Mouse (Mus musculus): ENCODE data around the gene Tgfbr2.

GRCm38 (mm10) chr9:116193889-116194450 is 18.8 kb upstream of the Tgfbr2 start:
- TF ChIP-seq CTCF (IDR thresholded peaks at IDR 0.05 in 2 of 3, conservative IDR thresholded peaks at IDR 0.05 in 1 of 3; ENCODE audit: control insufficient read depth in 1 of 3, insufficient read depth in 1 of 3, low read depth in 2 of 3, low read length in 3 of 3, poor library complexity in 1 of 3, severe bottlenecking in 1 of 3): no peak
- no peak for TF ChIP-seq ETS1 (IDR thresholded peaks at IDR 0.05; ENCODE audit: low read depth, low read length)
- TF ChIP-seq POLR2A (IDR thresholded peaks at IDR 0.05; ENCODE audit: control insufficient read depth in 1 of 2, insufficient read depth in 1 of 2, low read depth in 1 of 2, low read length in 2 of 2, poor library complexity in 1 of 2): no peak
- no peak for TF ChIP-seq MYC (IDR thresholded peaks at IDR 0.05; ENCODE audit: low read depth, low read length)
- no peak for TF ChIP-seq HCFC1 (IDR thresholded peaks at IDR 0.05; ENCODE audit: low read depth, low read length)
- no peak for TF ChIP-seq MAX (IDR thresholded peaks at IDR 0.05; ENCODE audit: low read length)
- no peak for TF ChIP-seq POLR2AphosphoS2 (IDR thresholded peaks at IDR 0.05; ENCODE audit: low read length)
